Mouse (Mus musculus) bone marrow, adult 2 months (tissue): ENCODE results near the gene Odf3l2.

Experiments used
- CTCF ChIP-seq: fragments of 200-500 bp; IDR thresholded peaks from 2 replicates; pipeline ENCODE4 v1.5.1; 2011; ENCODE audit warnings: low read length, control low read depth; ENCODE audit not compliant: control insufficient read depth, insufficient read depth
- POLR2A ChIP-seq: fragments of 200-500 bp; IDR thresholded peaks from 2 replicates; pipeline ENCODE4 v1.6.1; 2011; ENCODE audit warnings: low read depth, mild to moderate bottlenecking, control low read depth, low read length, borderline replicate concordance; ENCODE audit not compliant: control insufficient read depth

- no peak for TF ChIP-seq CTCF
- no peak for TF ChIP-seq POLR2A
Observed at GRCm38 (mm10) chr10:79606537-79606936, 39.0 kb downstream of the Odf3l2 start.
